Mouse (Mus musculus): ENCODE measurements at regions not wholly inside any gene's neighbourhood (a gene's known extent, or its start where the extent isn't known, plus 50 kb on each side); places are given as distances from the start of the nearest gene placed in this dataset.

DNA sequence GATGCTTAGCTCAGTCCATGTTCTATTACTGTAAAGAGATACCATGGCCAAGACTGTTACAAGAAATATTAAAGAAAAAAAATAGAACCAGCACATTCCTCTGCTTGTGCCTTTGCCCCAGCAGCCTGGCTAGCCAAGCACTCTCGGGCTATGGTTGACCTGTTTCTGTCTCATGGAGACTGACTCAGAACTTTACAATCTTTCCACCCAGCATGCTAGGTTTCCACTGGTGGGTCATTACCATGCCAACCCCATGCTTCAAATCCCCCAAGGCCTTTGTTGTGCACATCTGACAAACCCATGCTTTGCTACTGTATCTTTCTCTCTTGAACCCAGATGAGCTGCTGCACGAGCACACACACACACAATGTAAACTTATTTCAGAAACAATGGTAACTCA lies 579.3 kb upstream of the 1700015G11Rik start:
- Histone ChIP-seq H3K4me1 (ENCODE audit: control insufficient read depth, insufficient read depth, low read length) (no peaks in the 10 kb centered on the region), H3K27me3 (ENCODE audit: control insufficient read depth, insufficient read depth, low read length) (no peaks in the 10 kb centered on the region), H3K36me3 (ENCODE audit: control insufficient read depth, insufficient read depth, low read length) (no peaks in the 10 kb centered on the region), H3K79me2 (ENCODE audit: control insufficient read depth, insufficient read depth, low read length) (no peaks in the 10 kb centered on the region), H3K9ac (ENCODE audit: low read depth, low read length) (no peak overlapping the region), H3K27ac (replicated peaks; ENCODE audit: insufficient read depth, low read depth, low read length) (no peak overlapping the region), H3K4me3 (ENCODE audit: insufficient read depth, low read depth, low read length) (no peak overlapping the region)
- 77% methylated on average over 2 of the region's 2 CpGs for WGBS
- no peak for DNase-seq (ENCODE audit: extremely low read depth, low read depth, low spot score)
- TF ChIP-seq POLR2A (IDR thresholded peaks at IDR 0.05; ENCODE audit: extremely low read depth, insufficient read depth, low read length) (no peak), CTCF (IDR thresholded peaks at IDR 0.05; ENCODE audit: low read depth, low read length) (no peak)

DNA sequence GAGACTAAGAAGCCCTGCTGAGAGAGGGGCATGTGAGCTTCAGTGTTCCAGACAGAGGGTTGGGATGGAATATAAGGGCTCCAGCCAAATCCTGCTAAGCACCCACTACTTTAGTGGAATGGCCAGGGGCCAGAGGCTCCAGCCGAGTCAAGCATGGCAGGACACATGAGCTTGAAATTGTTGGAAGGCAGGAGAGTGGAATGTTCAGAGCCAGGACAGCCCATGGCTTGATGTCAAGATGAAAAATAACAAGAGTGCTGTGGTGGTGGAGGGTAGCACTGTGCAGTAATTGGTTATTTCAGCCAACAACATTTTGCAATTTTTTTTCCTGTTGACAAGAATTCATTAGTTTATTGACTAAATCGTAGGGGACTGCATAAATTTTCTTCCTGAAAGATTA lies 567.6 kb upstream of the 1700015G11Rik start:
- DNase-seq (ENCODE audit: extremely low read depth, low read depth, low spot score): peak; percentile 2
- Histone ChIP-seq H3K27ac (replicated peaks; ENCODE audit: insufficient read depth, low read depth, low read length) (no peak overlapping the region), H3K36me3 (ENCODE audit: control insufficient read depth, insufficient read depth, low read length) (no peaks in the 10 kb centered on the region), H3K27me3 (ENCODE audit: control insufficient read depth, insufficient read depth, low read length) (no peaks in the 10 kb centered on the region), H3K9ac (ENCODE audit: low read depth, low read length) (no peak overlapping the region), H3K4me1 (ENCODE audit: control insufficient read depth, insufficient read depth, low read length) (no peaks in the 10 kb centered on the region), H3K79me2 (ENCODE audit: control insufficient read depth, insufficient read depth, low read length) (no peaks in the 10 kb centered on the region), H3K4me3 (ENCODE audit: insufficient read depth, low read depth, low read length) (no peak overlapping the region)
- 35% methylated on average over 2 of the region's 2 CpGs for WGBS
- no peak for TF ChIP-seq POLR2A (IDR thresholded peaks at IDR 0.05; ENCODE audit: extremely low read depth, insufficient read depth, low read length)
- no peak for TF ChIP-seq CTCF (IDR thresholded peaks at IDR 0.05; ENCODE audit: low read depth, low read length)

Data from liver, adult 2 months (tissue).